Mouse (Mus musculus) erythroblast, embryonic 14.5 days (primary cell): ENCODE results near the gene St5. TPM values are rescaled to one million over a fixed set of nuclear protein-coding genes. Genes with fewer than 3 reads are reported as not detected.

Source experiments
- H3K27me3 ChIP-seq: 2 replicates; pipeline ENCODE4 v1.6.1; 2012; ENCODE audit warnings: inconsistent platforms; ENCODE audit not compliant: control insufficient read depth
- H3K36me3 ChIP-seq: 2 replicates; pipeline ENCODE4 v1.6.1; 2012; ENCODE audit warnings: mild to moderate bottlenecking, inconsistent platforms; ENCODE audit not compliant: control insufficient read depth
- H3K4me1 ChIP-seq: 2 replicates; pipeline ENCODE4 v1.6.1; 2012; ENCODE audit warnings: inconsistent platforms; ENCODE audit not compliant: control insufficient read depth
- H3K4me3 ChIP-seq: replicated peaks from 2 replicates; pipeline ENCODE3; 2012; ENCODE audit warnings: moderate library complexity, mild to moderate bottlenecking, inconsistent platforms
- H3K9me3 ChIP-seq: 2 replicates; pipeline ENCODE4 v1.6.1; 2012; ENCODE audit warnings: low read length, inconsistent platforms, mixed read lengths; ENCODE audit not compliant: control insufficient read depth
- GATA1 ChIP-seq: IDR thresholded peaks from 2 replicates; pipeline ENCODE4 v1.6.1; 2012; ENCODE audit warnings: low read length, inconsistent platforms, mixed read lengths
- TAL1 ChIP-seq: IDR thresholded peaks from 3 replicates; pipeline ENCODE4 v1.6.1; 2012; ENCODE audit warnings: low read length, inconsistent platforms, mixed read lengths
- polyA plus RNA-seq: library from polyadenylated mRNA; stranded (reverse); fragments of >175 nt; gene quantifications from 2 replicates; pipeline ENCODE4 v1.2.3, GENCODE M21; 2012

The St5 gene
- polyA plus RNA-seq, 1 experiment, result 1.3 TPM

- no peaks in the 10 kb centered on the region for H3K27me3 ChIP-seq
- TF ChIP-seq TAL1 (no peak), GATA1 (no peak)
- H3K9me3 ChIP-seq, result no peaks in the 10 kb centered on the region
- H3K4me1 ChIP-seq, result peaks cover 75% of the 10 kb centered on the region
- H3K36me3 ChIP-seq, result peaks cover 40% of the 10 kb centered on the region
- no peak overlapping the region for H3K4me3 ChIP-seq
Observed at GRCm38 (mm10) chr7:109593992-109594391, 109.4 kb downstream of the St5 start.

DNA sequence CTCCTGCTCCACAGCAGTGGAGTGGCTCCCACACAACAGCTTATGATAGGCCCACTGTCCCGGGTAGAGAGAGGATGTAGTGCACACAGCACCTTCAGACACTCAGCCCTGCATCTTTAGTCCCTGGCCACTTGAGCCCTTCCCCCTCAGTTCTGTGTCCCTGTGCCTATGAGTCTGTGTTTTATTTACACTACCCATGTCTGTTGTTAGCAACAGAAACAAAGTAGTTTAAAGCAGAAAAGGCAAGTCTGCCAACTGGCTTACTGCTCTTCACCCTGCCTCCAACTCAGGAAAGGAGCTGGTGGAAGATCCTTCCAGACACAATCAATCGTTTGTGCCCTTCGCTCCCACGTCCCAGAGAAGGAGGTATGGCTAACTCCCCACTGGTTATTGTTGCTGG lies 111.2 kb downstream of the St5 start:
- H3K27me3 ChIP-seq, result no peaks in the 10 kb centered on the region
- peaks cover 81% of the 10 kb centered on the region for H3K4me1 ChIP-seq
- no peak overlapping the region for H3K4me3 ChIP-seq
- no peaks in the 10 kb centered on the region for H3K9me3 ChIP-seq
- TF ChIP-seq TAL1 (no peak), GATA1 (no peak)
- H3K36me3 ChIP-seq, result peaks cover 31% of the 10 kb centered on the region

DNA sequence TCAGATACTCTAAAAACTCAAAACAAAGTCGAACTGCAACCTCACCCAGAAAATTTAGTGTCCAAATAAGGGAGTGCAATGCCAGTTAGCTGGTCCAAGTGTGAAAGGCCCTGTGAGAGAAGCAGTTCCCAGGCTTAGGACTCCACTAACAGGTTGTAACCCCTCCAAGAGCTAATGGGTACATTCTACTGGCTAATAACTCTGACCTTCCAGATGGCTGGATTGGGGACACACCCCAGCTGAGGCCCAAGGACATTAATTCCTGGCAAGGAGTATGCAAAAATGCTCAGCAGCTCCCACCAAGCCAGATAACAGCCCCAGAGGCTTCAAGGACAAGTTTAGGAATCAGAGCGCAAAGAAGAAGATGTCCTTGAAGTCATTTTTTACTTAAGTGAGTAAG lies 112.8 kb downstream of the St5 start:
- H3K36me3 ChIP-seq, result peaks cover 26% of the 10 kb centered on the region
- H3K4me1 ChIP-seq, result peaks cover 76% of the 10 kb centered on the region
- H3K4me3 ChIP-seq, result no peak overlapping the region
- H3K9me3 ChIP-seq, result no peaks in the 10 kb centered on the region
- TF ChIP-seq GATA1 (no peak), TAL1 (no peak)
- no peaks in the 10 kb centered on the region for H3K27me3 ChIP-seq

DNA sequence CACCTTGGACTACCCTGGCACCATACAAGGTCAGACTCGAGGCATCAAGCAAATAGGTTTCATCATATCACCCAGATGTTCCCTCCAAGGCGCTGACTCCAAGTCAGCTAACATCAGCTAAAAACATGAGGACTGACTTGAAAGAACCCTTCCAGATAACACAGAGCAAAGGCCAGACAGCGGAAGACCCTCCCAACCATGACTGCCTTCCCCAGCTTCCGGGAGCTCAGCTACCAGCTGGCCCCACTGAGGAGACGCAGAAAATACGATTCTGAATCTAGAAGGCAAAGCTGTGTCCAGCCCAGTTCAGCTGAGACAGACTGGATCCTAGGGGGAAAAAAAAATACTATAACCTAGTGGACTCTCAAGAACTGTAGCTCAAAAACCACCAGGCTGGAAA lies 114.4 kb downstream of the St5 start:
- Histone ChIP-seq H3K27me3 (no peaks in the 10 kb centered on the region), H3K9me3 (no peaks in the 10 kb centered on the region), H3K4me3 (no peak overlapping the region), H3K36me3 (peaks cover 21% of the 10 kb centered on the region), H3K4me1 (peaks cover 62% of the 10 kb centered on the region)
- TF ChIP-seq TAL1, result no peak
- no peak for TF ChIP-seq GATA1

GRCm38 (mm10) chr7:109588145-109588544 lies 115.3 kb downstream of the St5 start:
- no peaks in the 10 kb centered on the region for H3K9me3 ChIP-seq
- no peaks in the 10 kb centered on the region for H3K27me3 ChIP-seq
- peaks cover 19% of the 10 kb centered on the region for H3K36me3 ChIP-seq
- TF ChIP-seq TAL1, result no peak
- no peak for TF ChIP-seq GATA1
- no peak overlapping the region for H3K4me3 ChIP-seq
- peaks cover 53% of the 10 kb centered on the region for H3K4me1 ChIP-seq

GRCm38 (mm10) chr7:109584467-109584866 lies 118.9 kb downstream of the St5 start:
- H3K27me3 ChIP-seq, result no peaks in the 10 kb centered on the region
- no peaks in the 10 kb centered on the region for H3K9me3 ChIP-seq
- peaks cover 25% of the 10 kb centered on the region for H3K4me1 ChIP-seq
- TF ChIP-seq TAL1 (no peak), GATA1 (no peak)
- no peak overlapping the region for H3K4me3 ChIP-seq
- peaks cover 7% of the 10 kb centered on the region; the same call in 1 of the 2 replicates for H3K36me3 ChIP-seq

DNA sequence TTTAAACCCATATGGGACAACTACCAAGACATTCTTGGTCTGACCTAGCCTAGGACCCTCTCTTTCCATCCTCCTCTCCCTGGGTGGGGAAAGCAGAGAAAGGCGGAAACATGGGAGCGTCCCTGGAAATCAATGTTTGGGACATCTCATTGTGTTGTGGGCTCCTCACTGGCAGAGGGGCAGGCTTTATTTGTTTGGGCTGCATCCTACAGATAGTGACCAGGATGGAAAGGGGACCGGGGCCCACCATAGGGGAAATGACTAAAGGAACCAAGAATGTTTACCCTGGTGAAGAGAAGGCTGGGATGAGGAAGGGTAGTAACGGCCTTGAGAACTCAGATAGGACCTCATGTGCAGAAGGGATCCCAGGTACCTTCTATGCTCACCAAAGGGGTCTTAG lies 122.9 kb downstream of the St5 start:
- Histone ChIP-seq H3K27me3 (no peaks in the 10 kb centered on the region), H3K36me3 (no peaks in the 10 kb centered on the region; the same call in 1 of the 2 replicates), H3K4me3 (no peak overlapping the region), H3K9me3 (no peaks in the 10 kb centered on the region), H3K4me1 (peaks cover 3% of the 10 kb centered on the region)
- TF ChIP-seq GATA1 (no peak), TAL1 (no peak)

GRCm38 (mm10) chr7:109579585-109580307 lies 123.7 kb downstream of the St5 start:
- Histone ChIP-seq H3K27me3 (no peaks in the 10 kb centered on the region), H3K4me1 (peaks cover 2% of the 10 kb centered on the region), H3K4me3 (no peak overlapping the region), H3K36me3 (peaks cover 1% of the 10 kb centered on the region; the same call in 1 of the 2 replicates), H3K9me3 (no peaks in the 10 kb centered on the region)
- TF ChIP-seq GATA1 (no peak), TAL1 (no peak)

DNA sequence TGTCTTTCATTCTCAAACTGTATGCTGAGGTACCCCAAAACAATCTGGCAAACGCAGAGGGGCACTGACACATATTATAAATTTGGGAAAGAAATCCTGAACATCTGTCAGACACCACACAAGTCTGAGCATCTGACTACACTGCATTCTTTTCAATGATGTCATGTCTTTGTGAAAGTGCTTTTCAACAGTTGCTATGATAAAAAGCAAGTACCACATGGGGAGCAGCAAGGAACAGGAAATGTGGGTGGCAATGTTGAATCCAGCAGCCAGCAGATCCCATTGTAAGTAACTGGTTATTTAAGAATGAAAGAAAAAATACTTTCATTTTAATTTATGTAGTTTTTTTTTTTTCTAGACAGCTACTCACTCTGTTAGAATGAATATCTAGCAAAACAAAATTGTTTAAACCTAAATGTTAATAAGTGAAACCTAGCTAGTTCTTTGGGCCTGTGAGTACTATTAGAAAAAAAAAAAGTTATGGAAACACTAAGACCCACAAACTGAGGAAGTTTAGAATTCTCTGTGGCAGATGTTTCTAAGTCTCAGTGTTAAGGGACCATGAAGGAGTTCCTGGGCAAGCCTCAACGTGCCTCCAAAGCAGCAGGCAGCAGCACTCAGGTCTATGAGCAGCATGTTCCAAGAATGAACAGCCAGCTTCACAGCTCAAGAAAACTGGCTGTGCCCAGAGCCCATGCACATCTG lies 124.4 kb downstream of the St5 start:
- H3K9me3 ChIP-seq, result no peaks in the 10 kb centered on the region
- H3K4me3 ChIP-seq, result no peak overlapping the region
- no peaks in the 10 kb centered on the region for H3K27me3 ChIP-seq
- TF ChIP-seq TAL1 (no peak), GATA1 (no peak)
- H3K36me3 ChIP-seq, result peaks cover 6% of the 10 kb centered on the region
- peaks cover 2% of the 10 kb centered on the region for H3K4me1 ChIP-seq
